Mouse (Mus musculus) lung, adult 2 months (tissue): Measurements from ENCODE around the gene Bax.

ENCODE experiments used
- CTCF ChIP-seq: fragments of 200-500 bp; IDR thresholded peaks from 2 replicates; pipeline ENCODE4 v1.5.1; 2011; ENCODE audit warnings: mild to moderate bottlenecking, low read length, control low read depth; ENCODE audit not compliant: insufficient read depth
- POLR2A ChIP-seq: fragments of 200-500 bp; IDR thresholded peaks from 2 replicates; pipeline ENCODE4 v1.6.1; 2011; ENCODE audit warnings: low read depth, mild to moderate bottlenecking, control low read depth, low read length, borderline replicate concordance; ENCODE audit errors: extremely low read depth

- no peak for TF ChIP-seq CTCF
- TF ChIP-seq POLR2A = no peak
These were observed 27.9 kb upstream of the Bax start for GRCm38 (mm10) chr7:45494548-45494947.
